Mouse (Mus musculus): Measurements from ENCODE around the gene Commd3. TPM values are rescaled to one million over a fixed set of nuclear protein-coding genes. Genes with fewer than 3 reads are reported as not detected.

Gene Commd3
- polyA plus RNA-seq, 1 experiment: 58.2 TPM

DNA sequence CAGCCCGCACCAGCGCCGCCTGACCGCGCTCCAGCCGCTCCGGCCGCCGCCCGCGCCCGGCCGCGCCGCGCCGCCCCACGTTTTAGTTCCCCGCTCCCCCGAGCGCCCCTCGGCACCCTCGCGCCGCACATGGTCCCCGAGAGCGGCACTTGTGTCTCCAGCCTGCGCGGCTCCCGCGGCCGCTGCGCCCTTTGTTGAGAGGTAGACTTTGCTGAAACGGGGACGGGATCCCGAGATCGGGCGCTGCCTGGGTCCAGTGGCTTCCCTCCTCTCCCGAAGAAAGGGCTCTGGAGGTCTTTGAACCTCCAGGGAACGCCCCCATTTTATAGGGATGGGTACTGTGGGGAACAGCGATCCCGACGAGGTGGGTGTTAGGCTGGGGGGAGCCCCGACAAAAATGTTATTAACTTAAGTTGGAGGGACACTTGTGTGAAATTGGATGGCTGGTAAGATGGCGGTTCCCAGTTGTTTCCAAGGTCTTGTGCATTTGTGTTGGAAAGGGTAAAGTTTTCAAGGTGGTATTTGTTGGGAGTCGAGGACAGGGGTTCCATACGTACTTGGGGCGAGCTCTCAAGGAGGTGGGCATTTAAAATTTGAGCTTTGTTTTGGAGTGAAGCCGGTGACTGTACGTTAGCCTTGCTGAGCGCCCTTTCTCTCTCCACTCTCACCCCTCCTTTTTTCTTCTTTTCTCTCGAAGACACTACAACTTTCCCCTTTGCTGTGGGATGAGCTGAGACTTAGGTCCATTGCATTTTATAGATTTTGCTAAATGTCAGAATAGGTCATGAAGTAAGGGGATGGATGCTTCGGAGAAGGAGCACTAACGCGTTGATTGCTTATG lies 5.7 kb downstream of the Commd3 start:
- H3K4me3 ChIP-seq (ENCODE audit: control insufficient read depth, low read depth, low read length): peak overlapping the region; percentile 88
- peaks cover 13% of the 10 kb centered on the region for H3K4me1 ChIP-seq (ENCODE audit: control insufficient read depth, insufficient read depth, low read length)
- no peaks in the 10 kb centered on the region for H3K27me3 ChIP-seq (ENCODE audit: control insufficient read depth, insufficient read depth, low read length)
- H3K27ac ChIP-seq (ENCODE audit: control insufficient read depth, insufficient read depth, low read depth, low read length): peak overlapping the region; percentile 85
- TF ChIP-seq CTCF (IDR thresholded peaks at IDR 0.05; ENCODE audit: control insufficient read depth, insufficient read depth, insufficient replicate concordance, low read depth, low read length) (no peak), POLR2A (IDR thresholded peaks at IDR 0.05; ENCODE audit: control insufficient read depth, low read depth, low read length) (0 out of 2 replicates have a peak, but pooled peaks have one; percentile 16)
- no peaks in the 10 kb centered on the region; the same call in 1 of the 2 replicates for H3K36me3 ChIP-seq (ENCODE audit: control insufficient read depth, insufficient read depth, low read length)

DNA sequence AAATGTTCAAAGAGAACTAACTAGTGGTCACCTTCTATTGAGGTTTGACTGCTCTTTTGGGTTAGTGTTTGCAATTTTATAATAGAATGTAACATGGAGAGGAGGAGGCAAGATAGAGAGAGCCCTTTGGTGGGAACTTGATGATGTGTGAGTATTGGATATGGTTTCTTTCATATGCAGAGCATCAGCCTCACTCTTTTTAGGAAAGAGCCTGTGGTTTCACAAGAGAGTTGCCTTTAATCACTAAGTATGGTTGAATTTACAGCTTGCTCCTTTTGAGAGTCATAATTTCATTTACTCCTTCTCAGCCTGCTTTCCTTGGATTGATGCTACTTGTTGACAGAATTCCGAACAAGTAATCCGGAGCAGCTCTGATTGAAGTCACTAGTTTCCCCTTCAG lies 7.5 kb downstream of the Commd3 start:
- no peak overlapping the region for H3K27ac ChIP-seq (ENCODE audit: control insufficient read depth, insufficient read depth, low read depth, low read length)
- H3K36me3 ChIP-seq (ENCODE audit: control insufficient read depth, insufficient read depth, low read length): no peaks in the 10 kb centered on the region; the same call in 1 of the 2 replicates
- no peak for TF ChIP-seq CTCF (IDR thresholded peaks at IDR 0.05; ENCODE audit: control insufficient read depth, insufficient read depth, insufficient replicate concordance, low read depth, low read length)
- no peak for TF ChIP-seq POLR2A (IDR thresholded peaks at IDR 0.05; ENCODE audit: control insufficient read depth, low read depth, low read length)
- H3K27me3 ChIP-seq (ENCODE audit: control insufficient read depth, insufficient read depth, low read length): no peaks in the 10 kb centered on the region
- peaks cover 13% of the 10 kb centered on the region for H3K4me1 ChIP-seq (ENCODE audit: control insufficient read depth, insufficient read depth, low read length)
- no peak overlapping the region for H3K4me3 ChIP-seq (ENCODE audit: control insufficient read depth, low read depth, low read length)

DNA sequence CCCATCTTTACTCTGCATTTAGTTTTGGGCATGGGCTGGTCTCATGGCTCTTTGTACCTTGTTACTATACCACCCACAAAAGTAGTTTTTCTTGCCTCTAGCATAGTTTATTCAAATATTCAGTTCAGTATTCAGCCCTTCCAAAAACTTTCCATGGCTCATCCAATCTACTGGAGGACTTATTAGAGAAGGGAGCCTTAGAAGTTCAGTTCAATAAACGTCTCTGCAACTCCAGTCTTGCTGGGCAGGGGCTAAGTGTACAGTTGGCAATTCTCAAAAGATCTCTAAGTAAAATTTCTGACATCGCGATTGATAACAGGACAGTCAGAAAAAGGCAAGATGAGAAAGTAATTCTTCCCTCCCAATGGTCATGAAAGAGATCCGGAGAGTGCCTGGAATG lies 8.3 kb downstream of the Commd3 start:
- peaks cover 13% of the 10 kb centered on the region for H3K4me1 ChIP-seq (ENCODE audit: control insufficient read depth, insufficient read depth, low read length)
- H3K36me3 ChIP-seq (ENCODE audit: control insufficient read depth, insufficient read depth, low read length): no peaks in the 10 kb centered on the region; the same call in 1 of the 2 replicates
- H3K4me3 ChIP-seq (ENCODE audit: control insufficient read depth, low read depth, low read length): peak overlapping the region; percentile 77
- H3K27me3 ChIP-seq (ENCODE audit: control insufficient read depth, insufficient read depth, low read length): no peaks in the 10 kb centered on the region
- no peak for TF ChIP-seq CTCF (IDR thresholded peaks at IDR 0.05; ENCODE audit: control insufficient read depth, insufficient read depth, insufficient replicate concordance, low read depth, low read length)
- no peak for TF ChIP-seq POLR2A (IDR thresholded peaks at IDR 0.05; ENCODE audit: control insufficient read depth, low read depth, low read length)
- 0 out of 2 replicates have a peak overlapping the region, but pooled peaks have one; percentile 12 for H3K27ac ChIP-seq (ENCODE audit: control insufficient read depth, insufficient read depth, low read depth, low read length)

DNA sequence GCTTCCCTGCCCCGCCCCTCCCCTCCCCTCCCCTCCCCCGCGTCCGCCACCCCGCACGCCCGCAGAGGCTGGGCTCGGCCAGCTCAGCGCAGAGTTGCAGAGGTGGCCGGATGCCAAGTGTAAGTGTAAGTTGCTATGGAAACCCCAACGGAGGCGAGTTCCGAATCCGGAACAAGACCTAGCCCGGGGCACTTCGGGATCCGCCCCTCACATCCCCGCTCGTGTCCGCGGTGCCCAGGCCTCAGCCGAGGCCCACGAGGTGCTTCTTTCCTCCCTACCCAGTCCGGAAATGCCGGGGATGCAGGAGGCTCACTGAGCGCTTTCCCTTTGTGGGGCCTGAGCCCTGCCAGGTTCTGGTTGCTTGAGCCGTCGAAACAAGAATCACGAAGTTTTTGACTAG lies 8.8 kb downstream of the Commd3 start:
- H3K27ac ChIP-seq (ENCODE audit: control insufficient read depth, insufficient read depth, low read depth, low read length): peak overlapping the region; percentile 39
- no peaks in the 10 kb centered on the region for H3K27me3 ChIP-seq (ENCODE audit: control insufficient read depth, insufficient read depth, low read length)
- H3K4me3 ChIP-seq (ENCODE audit: control insufficient read depth, low read depth, low read length): peak overlapping the region; percentile 77

DNA sequence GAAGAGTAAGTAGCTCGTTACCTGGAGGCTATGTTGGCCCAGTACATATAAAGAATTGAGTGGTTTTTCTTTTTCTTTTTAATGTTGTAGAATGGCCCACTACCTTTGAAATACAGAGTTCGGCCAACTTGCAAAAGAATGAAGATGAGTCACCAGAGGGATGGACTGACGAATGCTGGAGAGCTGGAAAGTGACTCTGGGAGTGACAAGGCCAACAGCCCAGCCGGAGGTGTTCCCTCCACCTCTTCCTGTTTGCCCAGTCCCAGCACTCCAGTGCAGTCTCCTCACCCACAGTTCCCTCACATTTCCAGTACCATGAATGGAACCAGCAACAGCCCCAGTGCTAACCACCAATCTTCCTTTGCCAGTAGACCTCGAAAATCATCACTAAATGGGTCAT lies 11.9 kb downstream of the Commd3 start:
- Histone ChIP-seq H3K36me3 (ENCODE audit: control insufficient read depth, insufficient read depth, low read length) (no peaks in the 10 kb centered on the region; the same call in 1 of the 2 replicates), H3K4me1 (ENCODE audit: control insufficient read depth, insufficient read depth, low read length) (peaks cover 14% of the 10 kb centered on the region), H3K4me3 (ENCODE audit: control insufficient read depth, low read depth, low read length) (no peak overlapping the region), H3K27me3 (ENCODE audit: control insufficient read depth, insufficient read depth, low read length) (no peaks in the 10 kb centered on the region), H3K27ac (ENCODE audit: control insufficient read depth, insufficient read depth, low read depth, low read length) (no peak overlapping the region)
- TF ChIP-seq CTCF (IDR thresholded peaks at IDR 0.05; ENCODE audit: control insufficient read depth, insufficient read depth, insufficient replicate concordance, low read depth, low read length) (no peak), POLR2A (IDR thresholded peaks at IDR 0.05; ENCODE audit: control insufficient read depth, low read depth, low read length) (no peak)

More for the DNA sequence above, 8.8 kb downstream of the Commd3 start:
- peaks cover 10% of the 10 kb centered on the region for H3K4me1 ChIP-seq (ENCODE audit: control insufficient read depth, insufficient read depth, low read length)
- TF ChIP-seq CTCF (IDR thresholded peaks at IDR 0.05; ENCODE audit: control insufficient read depth, insufficient read depth, insufficient replicate concordance, low read depth, low read length): no peak
- TF ChIP-seq POLR2A (IDR thresholded peaks at IDR 0.05; ENCODE audit: control insufficient read depth, low read depth, low read length): peak; percentile 30; the same call in 1 of the 2 replicates
- H3K36me3 ChIP-seq (ENCODE audit: control insufficient read depth, insufficient read depth, low read length): no peaks in the 10 kb centered on the region; the same call in 1 of the 2 replicates

DNA sequence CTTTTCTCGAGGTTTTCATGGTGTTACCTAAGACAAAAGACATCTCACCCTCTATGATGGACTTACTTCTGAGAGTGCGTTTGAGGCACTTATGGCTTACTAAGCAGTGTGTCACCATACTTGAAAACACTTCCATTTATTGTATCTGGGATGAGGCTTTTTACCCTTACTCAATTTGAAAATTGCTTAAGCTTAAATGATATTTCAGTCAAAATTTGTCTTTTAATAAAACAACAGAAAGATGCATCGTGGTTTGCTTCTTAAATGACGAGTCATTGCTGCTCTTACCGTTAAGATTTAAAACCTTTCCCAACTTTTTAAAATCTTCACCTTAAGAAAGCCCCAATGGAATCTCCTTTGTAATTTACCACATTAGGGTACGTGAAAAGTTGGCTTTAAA lies 14.2 kb downstream of the Commd3 start:
- peaks cover 13% of the 10 kb centered on the region for H3K4me1 ChIP-seq (ENCODE audit: control insufficient read depth, insufficient read depth, low read length)
- H3K27me3 ChIP-seq (ENCODE audit: control insufficient read depth, insufficient read depth, low read length): no peaks in the 10 kb centered on the region
- H3K27ac ChIP-seq (ENCODE audit: control insufficient read depth, insufficient read depth, low read depth, low read length): no peak overlapping the region
- H3K36me3 ChIP-seq (ENCODE audit: control insufficient read depth, insufficient read depth, low read length): no peaks in the 10 kb centered on the region; the same call in 1 of the 2 replicates
- no peak overlapping the region for H3K4me3 ChIP-seq (ENCODE audit: control insufficient read depth, low read depth, low read length)
- no peak for TF ChIP-seq POLR2A (IDR thresholded peaks at IDR 0.05; ENCODE audit: control insufficient read depth, low read depth, low read length)
- no peak for TF ChIP-seq CTCF (IDR thresholded peaks at IDR 0.05; ENCODE audit: control insufficient read depth, insufficient read depth, insufficient replicate concordance, low read depth, low read length)

DNA sequence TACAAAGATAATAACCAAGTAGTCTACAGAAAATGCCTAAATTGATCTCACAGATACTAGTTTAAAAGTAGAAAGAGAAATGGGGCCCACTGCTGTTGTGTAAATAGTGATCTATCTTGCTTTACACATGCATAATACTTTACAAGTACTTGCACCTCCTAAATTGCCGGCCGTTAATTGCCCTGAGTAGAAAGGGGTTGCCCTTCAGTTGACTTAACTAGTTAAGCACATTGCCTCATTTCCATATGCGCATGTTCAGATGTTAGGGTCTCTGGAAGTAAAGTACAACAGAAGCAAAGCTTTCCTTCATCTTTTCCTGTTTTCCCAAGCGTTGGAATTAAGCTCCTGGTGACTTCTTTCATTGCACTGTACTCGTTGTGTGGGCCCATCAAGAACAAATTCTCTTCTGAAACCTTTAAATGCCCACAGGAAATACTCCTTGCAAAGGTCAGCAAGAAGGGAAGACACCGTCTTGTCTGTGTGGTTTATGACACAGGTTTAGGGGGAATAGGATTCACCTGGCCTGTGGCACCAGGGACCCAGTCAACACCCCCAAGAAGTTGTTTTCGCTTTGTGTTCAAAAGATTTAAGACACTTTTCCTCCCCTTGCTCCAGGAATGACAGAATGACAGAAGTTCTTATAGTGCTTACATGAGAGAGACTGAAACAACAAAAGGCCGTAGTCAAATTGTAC lies 14.8 kb downstream of the Commd3 start:
- no peaks in the 10 kb centered on the region for H3K27me3 ChIP-seq (ENCODE audit: control insufficient read depth, insufficient read depth, low read length)
- TF ChIP-seq POLR2A (IDR thresholded peaks at IDR 0.05; ENCODE audit: control insufficient read depth, low read depth, low read length) (no peak), CTCF (IDR thresholded peaks at IDR 0.05; ENCODE audit: control insufficient read depth, insufficient read depth, insufficient replicate concordance, low read depth, low read length) (no peak)
- H3K27ac ChIP-seq (ENCODE audit: control insufficient read depth, insufficient read depth, low read depth, low read length): no peak overlapping the region
- peaks cover 13% of the 10 kb centered on the region for H3K4me1 ChIP-seq (ENCODE audit: control insufficient read depth, insufficient read depth, low read length)
- no peak overlapping the region for H3K4me3 ChIP-seq (ENCODE audit: control insufficient read depth, low read depth, low read length)
- H3K36me3 ChIP-seq (ENCODE audit: control insufficient read depth, insufficient read depth, low read length): no peaks in the 10 kb centered on the region; the same call in 1 of the 2 replicates
